ENCODE assay signal across 21 mouse cellular contexts in the genomic region with DNA sequence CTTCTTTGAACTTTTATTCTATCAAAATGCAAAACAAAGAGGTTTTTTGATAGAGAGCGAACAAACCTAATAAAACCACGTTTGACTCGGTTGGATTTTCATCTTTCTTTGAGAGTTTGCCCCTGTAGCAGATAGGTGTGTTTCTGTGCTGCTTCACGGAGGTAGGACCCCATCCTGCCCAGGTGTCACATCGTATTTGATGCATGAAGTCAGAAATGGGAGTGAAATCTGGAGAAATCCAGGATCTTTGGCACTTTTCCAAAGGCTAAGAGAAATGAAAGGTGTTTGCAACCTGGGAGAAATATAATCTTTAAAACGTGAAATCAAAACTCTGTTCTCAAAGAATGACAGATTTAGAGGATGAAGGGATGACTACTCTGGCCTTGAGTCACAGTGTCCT. TPM values are rescaled to one million over a fixed set of nuclear protein-coding genes. Genes with fewer than 3 reads are reported as not detected.
"Had no signal": no experiment of that assay in that cellular context is flagged by ENCODE, and none has a peak within 500 bp of the region (broad histone marks: within the 10 kb centered on the region; RNA-seq: fewer than 3 reads in every experiment).

No protein-coding gene starts in this region.

- H3K4me2 ChIP-seq: neural tube, embryonic 15.5 days; stomach, embryonic 15.5 days had no signal

- DNase-seq: retina, postnatal 1 day; right cerebral cortex, adult 18-20 months; right cerebral cortex, postnatal 14 days; right cerebral cortex, postnatal 25 days; right cerebral cortex, postnatal 4 days; spleen, adult 18-20 months; thymus, adult 18-20 months; thymus, adult 2 months; thymus, postnatal 14 days; thymus, postnatal 25 days; thymus, postnatal 36 days; thymus, postnatal 4 days had no signal

- H3K9ac ChIP-seq: neural tube, embryonic 15.5 days; stomach, embryonic 15.5 days had no signal

- H3K4me3 ChIP-seq: neural tube, embryonic 15.5 days; stomach, embryonic 15.5 days had no signal

- H3K4me1 ChIP-seq: neural tube, embryonic 15.5 days; stomach, embryonic 15.5 days had no signal

- H3K36me3 ChIP-seq: neural tube, embryonic 15.5 days; stomach, embryonic 15.5 days had no signal

- H3K27ac ChIP-seq: neural tube, embryonic 15.5 days; stomach, embryonic 15.5 days; stomach, postnatal 0 days had no signal

- H3K27me3 ChIP-seq: neural tube, embryonic 15.5 days; stomach, embryonic 15.5 days had no signal

- H3K9me3 ChIP-seq: neural tube, embryonic 15.5 days; stomach, embryonic 15.5 days had no signal

RNA-seq across cellular contexts. Expression of gene Fgf5, which starts 15.5 kb away (rescaled TPM):
- total RNA-seq: neutrophil, adult 5-6 weeks had no signal
- polyA plus RNA-seq: small intestine, adult 2 months; spleen, adult 2 months; testis, adult 2 months; thymus, adult 2 months; thymus, postnatal 0 days; urinary bladder, adult 2 months had no signal
